Mouse (Mus musculus): ENCODE measurements around the gene Alcam.
A peak's percentile ranks its signal among the peaks of the same experiment; 100 is the strongest.

Alcam gene

DNA sequence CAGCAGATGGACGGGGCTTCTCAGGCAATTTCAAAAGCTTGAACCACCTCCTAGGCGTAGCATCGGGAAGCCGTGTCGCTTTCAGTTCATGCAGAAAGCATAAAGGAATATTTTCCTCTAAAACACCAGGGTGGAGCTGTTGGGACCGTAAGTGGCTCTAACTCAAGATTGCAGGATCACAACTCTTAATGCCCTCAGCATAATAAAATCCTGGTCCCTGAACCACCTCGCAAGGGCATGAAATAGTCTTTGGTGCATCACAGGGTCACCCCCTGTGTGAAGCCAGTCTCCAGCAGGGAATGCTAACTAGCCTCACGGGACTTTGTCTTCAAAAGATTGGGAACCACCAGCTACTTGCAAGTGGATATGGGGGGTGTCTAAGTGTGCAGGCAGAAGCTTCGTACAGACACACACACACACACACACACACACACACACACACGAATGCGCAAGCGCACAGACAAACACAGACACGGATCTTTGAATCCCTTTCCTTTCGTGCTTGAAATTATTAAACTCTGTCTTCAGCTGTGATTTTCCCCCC, at the start of gene Alcam:
Gene Alcam (minus strand): TSS at position 104 of the 544 bp plus-strand sequence.
- peak; percentile 68 for DNase-seq (ENCODE audit: low spot score)

- no peak for DNase-seq (ENCODE audit: low spot score)
Observed at GRCm38 (mm10) chr16:52498757-52499335, 45.0 kb upstream of the Alcam start.

GRCm38 (mm10) chr16:52490542-52490941, 36.7 kb upstream of the Alcam start:
- no peak for DNase-seq (ENCODE audit: low spot score)

DNA sequence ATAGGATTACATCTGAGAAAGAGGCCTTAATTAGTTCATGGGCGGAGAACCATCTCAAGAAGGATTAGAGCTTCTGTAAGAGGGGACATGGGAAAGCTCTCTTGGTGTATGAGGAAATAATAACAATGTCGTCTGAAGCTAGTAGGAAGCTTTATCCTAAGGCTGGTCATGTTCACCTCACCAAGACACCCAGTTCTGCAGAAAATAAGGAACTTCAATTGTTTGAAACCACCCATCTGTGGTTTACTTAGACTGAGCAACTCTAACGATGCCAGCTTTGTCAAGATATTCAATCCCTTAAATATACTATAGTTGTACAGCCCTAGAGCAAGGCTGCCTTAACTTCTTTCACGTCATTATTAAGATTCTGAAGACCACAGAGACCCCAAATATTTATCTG, 20.4 kb upstream of the Alcam start:
- DNase-seq (ENCODE audit: low spot score): no peak

DNA sequence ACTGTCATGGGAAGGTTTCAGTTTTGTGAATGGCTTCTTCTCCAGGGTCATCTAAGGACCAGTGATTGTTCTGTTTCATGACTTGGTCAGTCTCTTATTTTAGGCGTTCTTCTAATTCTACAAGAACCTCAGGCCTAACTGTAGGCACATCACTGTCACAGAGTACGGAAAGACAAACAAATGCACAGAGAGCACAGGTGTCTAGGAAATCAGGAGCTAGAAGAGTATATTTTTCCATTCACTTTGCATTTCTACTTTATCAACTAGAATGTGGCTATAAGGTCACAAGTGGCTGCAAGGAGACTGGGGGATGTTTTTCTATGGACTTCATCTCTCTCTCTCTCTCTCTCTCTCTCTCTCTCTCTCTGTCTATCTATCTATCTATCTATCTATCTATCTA, 19.2 kb upstream of the Alcam start:
- no peak for DNase-seq (ENCODE audit: low spot score)

DNA sequence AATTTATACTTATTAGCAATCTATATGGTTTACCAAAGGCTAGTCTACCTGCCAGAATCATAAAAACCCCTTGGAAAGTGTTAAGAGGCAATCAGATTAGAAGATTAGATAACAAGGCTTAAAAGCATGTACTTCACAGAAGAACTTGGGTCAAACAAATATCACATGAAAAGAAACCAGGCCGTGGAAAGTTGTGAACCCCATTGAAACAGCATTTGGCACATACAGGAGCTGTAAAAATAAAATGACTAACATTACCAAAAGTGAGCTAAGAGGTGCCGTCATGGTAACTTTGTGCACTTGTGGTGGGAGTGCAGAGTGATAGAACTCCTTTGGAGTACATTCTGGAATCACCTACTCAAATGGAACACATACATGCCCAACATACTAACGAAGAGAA, 18.8 kb upstream of the Alcam start:
- no peak for DNase-seq (ENCODE audit: low spot score)

- no peak for DNase-seq (ENCODE audit: low spot score)
Observed at GRCm38 (mm10) chr16:52472059-52472458, 18.2 kb upstream of the Alcam start.

DNA sequence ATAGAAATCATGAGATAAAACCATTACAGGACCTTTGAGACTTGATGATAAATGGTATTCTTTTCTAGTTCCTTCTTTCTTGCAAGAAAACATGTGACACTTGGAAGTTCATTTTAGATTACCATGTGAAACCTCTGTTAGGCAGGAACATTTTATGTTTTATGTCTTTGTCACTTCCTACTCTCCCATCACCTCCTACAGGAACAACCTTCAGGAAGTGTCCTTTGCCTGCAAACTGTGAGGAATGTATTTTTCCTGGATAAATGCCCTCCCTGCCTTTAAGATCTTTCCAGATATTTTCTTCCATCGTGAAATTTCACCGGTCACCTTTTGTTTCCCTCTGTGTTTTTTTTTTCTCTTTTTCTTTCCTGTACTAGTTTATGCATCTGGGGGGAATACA, 17.0 kb upstream of the Alcam start:
- no peak for DNase-seq (ENCODE audit: low spot score)

DNA sequence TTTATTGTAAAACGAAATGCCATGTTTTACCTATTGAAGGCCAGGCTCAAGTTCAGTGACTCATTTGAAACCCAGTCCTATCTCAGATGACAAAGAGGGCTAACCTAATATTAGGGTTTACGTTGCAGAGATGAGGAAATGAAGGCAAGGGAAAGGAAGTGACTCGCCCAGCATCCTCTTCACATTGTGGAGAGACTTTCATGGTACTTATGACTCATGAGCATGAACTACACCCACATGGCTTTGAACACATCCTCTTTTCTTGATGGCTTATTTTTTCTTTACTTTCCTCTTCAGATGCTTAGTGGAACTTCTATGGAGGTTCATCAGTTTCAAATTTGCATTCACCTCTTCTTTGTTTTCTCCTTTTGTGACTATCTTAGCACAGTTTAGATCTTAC, 16.4 kb upstream of the Alcam start:
- DNase-seq (ENCODE audit: low spot score): no peak

DNA sequence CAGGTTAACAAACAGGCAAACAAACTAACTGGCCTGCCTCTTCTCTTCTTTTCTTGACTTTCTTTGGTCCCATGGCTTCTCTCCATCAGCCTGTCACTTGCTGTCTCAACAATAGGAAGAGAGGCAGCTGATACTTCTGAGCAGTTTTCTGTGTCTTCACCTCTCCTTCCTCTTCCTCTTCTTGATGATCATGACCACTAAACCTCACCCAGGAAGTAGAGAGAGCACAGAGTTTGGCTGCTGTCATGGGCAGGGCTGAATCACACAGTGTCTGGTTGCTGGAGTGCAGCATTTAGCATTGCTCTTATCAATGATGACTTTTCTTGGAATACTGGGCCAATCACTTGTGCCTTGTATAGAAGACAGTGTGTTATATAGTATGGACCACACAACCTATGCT, 14.6 kb upstream of the Alcam start:
- no peak for DNase-seq (ENCODE audit: low spot score)

DNA sequence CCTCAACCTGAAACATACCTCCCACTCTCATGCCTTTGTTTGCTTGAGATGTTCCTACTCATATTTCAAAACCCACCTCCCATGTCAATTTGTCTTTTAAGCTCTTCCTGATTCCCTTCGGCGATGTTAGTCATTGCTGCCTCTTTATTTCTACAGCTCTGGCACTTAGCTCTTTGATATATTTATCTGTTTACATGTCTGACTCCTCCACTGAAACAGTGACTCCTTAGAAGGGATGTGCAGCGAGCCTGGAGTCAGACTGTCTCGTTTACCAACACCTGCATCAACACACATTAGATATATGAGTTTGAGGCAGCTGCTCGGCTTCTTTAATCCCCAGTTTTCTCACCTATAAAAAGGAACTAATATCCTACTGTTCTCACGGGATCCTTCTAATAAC, 12.9 kb upstream of the Alcam start:
- DNase-seq (ENCODE audit: low spot score): no peak

DNA sequence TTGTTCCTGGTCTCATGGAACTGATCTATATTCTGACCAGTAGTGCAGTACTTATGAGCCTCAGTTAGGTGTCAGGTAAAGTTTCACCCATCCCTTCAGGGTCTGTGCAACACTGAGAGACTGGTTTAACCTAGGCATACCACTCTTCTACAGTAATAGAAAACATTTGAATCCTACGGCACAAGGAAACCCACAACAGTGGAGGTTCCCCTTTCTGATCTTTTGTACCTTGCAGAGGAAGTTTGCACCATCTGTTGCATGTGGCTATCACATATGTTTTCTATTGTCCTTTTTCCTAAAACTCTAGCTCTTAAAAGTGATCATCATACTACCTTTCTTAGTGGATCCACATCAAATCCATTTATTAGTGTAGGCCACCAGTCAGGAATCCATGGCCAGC, 10.7 kb upstream of the Alcam start:
- no peak for DNase-seq (ENCODE audit: low spot score)

DNA sequence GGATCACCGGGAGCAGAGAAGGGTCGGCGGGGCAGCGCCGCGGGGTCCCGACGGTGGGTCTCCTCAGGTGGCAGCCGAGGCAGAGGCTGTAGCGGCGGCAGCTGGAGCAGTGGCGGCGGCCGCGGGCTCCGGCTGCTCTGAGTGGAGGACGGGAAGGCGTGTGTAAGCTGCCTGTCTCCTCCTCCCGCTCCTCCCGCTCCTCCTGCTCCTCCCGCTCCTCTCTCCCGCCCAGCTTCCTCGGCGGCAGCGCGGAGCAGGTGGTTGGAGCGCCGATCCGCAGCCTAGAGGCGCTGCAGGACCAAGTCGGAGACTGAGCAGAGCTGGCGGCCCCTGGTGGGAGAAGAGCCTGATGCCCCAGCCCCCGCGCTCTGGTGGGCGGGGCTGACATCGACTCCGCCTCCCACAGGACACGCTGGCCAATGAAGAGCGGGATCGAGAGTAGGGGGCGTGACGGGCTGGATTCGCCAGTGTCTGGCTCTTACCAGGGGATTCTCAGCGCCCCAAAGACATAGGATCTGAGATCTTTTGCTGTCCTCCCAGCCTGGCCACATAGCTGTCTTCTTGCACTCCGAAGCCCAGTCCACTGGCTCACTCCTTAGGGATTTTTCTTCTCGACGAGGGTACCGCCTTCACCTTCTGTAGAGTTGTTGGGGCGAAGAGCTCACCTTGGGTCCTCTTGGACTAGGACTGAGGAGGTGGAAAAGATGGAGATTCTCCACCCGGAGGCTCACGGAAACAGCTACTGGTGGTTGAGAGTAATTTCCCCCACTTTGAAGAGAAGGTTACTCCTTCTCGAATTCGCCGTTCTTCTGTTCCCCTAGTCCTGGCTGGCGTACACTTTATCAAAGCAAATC, 785 bp downstream of the Alcam start:
- DNase-seq (ENCODE audit: low spot score): peak; percentile 97

GRCm38 (mm10) chr16:52452477-52452831, 1.4 kb downstream of the Alcam start:
- DNase-seq (ENCODE audit: low spot score): no peak

DNA sequence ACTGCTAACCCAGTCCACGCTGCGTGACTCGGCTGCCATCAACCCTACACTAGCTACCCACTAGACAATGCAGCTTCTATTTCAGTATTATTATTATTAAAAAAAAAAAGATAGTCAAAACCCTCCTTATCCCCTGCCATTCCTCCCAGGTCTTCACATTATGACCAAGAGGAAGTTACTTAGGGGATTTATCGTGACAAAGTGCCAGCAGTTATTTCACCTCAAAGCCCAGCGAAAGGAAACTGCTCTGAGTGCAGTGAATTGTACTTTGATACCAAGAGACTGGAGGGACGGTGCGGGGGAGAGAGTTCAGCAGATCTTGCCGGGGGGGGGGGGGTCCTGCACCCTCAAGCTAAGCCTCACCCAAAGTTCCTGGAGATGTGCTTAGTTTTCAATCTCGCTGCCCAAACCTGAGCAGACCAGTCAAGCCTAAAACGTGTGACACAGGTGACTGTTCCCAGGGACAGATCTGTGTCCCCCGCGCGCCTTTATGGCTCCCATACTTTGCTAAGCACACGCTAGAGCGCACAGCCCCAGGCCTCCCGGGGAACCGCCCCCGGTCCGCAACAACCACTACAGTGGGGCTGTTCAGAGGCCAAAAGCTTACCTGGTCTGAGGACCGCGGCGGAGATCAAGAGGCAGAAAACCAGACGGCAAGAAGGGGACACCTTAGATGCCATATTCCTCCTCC, 1.9 kb downstream of the Alcam start:
- DNase-seq (ENCODE audit: low spot score): peak; percentile 45

GRCm38 (mm10) chr16:52451101-52451785, 2.6 kb downstream of the Alcam start:
- DNase-seq (ENCODE audit: low spot score): peak; percentile 59

- peak; percentile 53 for DNase-seq (ENCODE audit: low spot score)
Observed at GRCm38 (mm10) chr16:52450245-52451100, 3.4 kb downstream of the Alcam start.

DNA sequence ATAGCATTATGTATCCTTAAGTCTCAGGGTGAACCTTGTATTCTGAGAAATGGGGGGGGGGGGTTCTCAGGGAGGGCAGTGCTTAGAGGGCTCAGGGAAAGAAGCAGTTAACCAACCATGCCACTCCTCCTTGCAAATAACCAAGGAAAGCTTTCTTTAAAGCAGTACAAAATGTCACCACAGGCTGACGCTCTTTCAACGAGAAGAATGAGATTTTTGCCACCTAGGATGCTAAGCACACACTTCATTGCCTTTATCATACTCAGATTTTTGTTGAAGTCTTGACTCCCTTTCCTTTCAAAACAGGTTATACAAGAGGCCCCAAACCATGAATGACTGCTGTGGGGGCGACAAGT, 4.0 kb downstream of the Alcam start:
- DNase-seq (ENCODE audit: low spot score): no peak

GRCm38 (mm10) chr16:52445984-52446383, 7.9 kb downstream of the Alcam start:
- DNase-seq (ENCODE audit: low spot score): no peak

- no peak for DNase-seq (ENCODE audit: low spot score)
Observed at GRCm38 (mm10) chr16:52443635-52444505, 10.0 kb downstream of the Alcam start.
